Mouse (Mus musculus) cerebellum, postnatal 25 days (tissue): Measurements from ENCODE around the gene Nrarp.

Source experiments
- DNase-seq, 2 experiments: peaks; one replicate each; pipeline ENCODE4 v3.0.0; 2021; ENCODE audit warnings: mixed read lengths in 2 of 2

Gene Nrarp

DNA sequence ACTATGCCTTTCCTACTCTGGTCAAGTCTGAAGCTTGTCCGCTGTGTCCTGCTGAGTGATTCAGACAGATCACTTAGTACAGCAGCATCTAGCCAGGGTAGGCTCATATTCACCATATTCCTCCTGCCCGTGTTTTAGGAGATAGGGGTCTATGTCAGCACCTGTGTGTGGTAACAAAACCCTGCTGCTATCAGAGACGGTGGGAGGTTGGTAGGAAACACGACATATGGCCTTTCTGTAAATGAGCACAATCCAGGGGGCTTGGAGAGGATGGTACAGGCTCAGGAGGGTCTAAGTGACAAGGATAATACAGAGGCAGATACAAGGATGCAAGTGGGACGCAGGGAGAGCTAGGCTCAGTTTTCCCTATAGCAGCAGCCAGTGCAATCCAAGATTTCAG lies 49.0 kb downstream of the Nrarp start:
- no peak for DNase-seq

GRCm38 (mm10) chr2:25230581-25230980 lies 50.0 kb downstream of the Nrarp start:
- peak in 1 of 2 experiments; percentile 12 for DNase-seq

GRCm38 (mm10) chr2:25231038-25231437 lies 50.5 kb downstream of the Nrarp start:
- no peak for DNase-seq
